Mouse (Mus musculus): ENCODE measurements around the gene Xrn2. TPM values are rescaled to one million over a fixed set of nuclear protein-coding genes. Genes with fewer than 3 reads are reported as not detected.

Xrn2 gene
- polyA plus RNA-seq, 1 experiment, result 35.1 TPM

GRCm38 (mm10) chr2:147033065-147033464, 20.3 kb downstream of the Xrn2 start:
- TF ChIP-seq CTCF (IDR thresholded peaks at IDR 0.05; ENCODE audit: borderline replicate concordance, control insufficient read depth, extremely low read depth, insufficient read depth, low read length, poor library complexity) (no peak), POLR2A (IDR thresholded peaks at IDR 0.05; ENCODE audit: control insufficient read depth, extremely low read depth, insufficient read depth, low read length, poor library complexity) (no peak)
- peaks cover 68% of the 10 kb centered on the region for H3K36me3 ChIP-seq (ENCODE audit: control insufficient read depth, insufficient read depth, low read length)
- no peaks in the 10 kb centered on the region for H3K27me3 ChIP-seq (ENCODE audit: control insufficient read depth, insufficient read depth, low read length)
- H3K4me3 ChIP-seq (ENCODE audit: control insufficient read depth, insufficient read depth, low read length), result no peak overlapping the region
- H3K27ac ChIP-seq (ENCODE audit: control insufficient read depth, insufficient read depth, low read length), result no peak overlapping the region
- WGBS, result 83% methylated on average over 2 of the region's 2 CpGs
- no peaks in the 10 kb centered on the region for H3K4me1 ChIP-seq (replicated peaks; ENCODE audit: control insufficient read depth, insufficient read depth, low read length)
- DNase-seq, result no peak

- DNase-seq, result no peak
- Histone ChIP-seq H3K27ac (ENCODE audit: control insufficient read depth, insufficient read depth, low read length) (no peak overlapping the region), H3K4me3 (ENCODE audit: control insufficient read depth, insufficient read depth, low read length) (no peak overlapping the region), H3K36me3 (ENCODE audit: control insufficient read depth, insufficient read depth, low read length) (peaks cover 57% of the 10 kb centered on the region), H3K4me1 (replicated peaks; ENCODE audit: control insufficient read depth, insufficient read depth, low read length) (no peaks in the 10 kb centered on the region), H3K27me3 (ENCODE audit: control insufficient read depth, insufficient read depth, low read length) (no peaks in the 10 kb centered on the region)
- 94% methylated on average over 2 of the region's 2 CpGs for WGBS
- TF ChIP-seq CTCF (IDR thresholded peaks at IDR 0.05; ENCODE audit: borderline replicate concordance, control insufficient read depth, extremely low read depth, insufficient read depth, low read length, poor library complexity), result no peak
- no peak for TF ChIP-seq POLR2A (IDR thresholded peaks at IDR 0.05; ENCODE audit: control insufficient read depth, extremely low read depth, insufficient read depth, low read length, poor library complexity)
These were observed 23.1 kb downstream of the Xrn2 start for GRCm38 (mm10) chr2:147035864-147036263.

DNA sequence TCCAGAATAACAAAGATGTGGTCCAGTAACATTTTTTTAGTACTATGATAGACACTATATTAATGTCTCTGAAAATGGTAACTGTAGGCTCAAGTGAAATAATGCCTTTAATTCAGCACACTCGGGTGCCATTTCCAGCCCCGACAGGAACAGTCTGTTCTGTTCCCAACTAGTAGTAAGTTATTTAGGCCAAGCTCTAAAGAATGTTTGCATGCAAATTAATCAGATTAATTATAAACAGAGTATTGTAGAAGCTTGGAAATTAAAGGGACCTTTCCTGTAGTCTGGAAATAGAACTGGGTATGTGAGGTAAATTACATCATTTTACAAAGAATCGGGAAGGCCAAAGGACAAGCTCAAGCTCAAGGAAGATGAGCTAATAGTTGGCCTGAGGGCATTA, 34.3 kb downstream of the Xrn2 start:
- no peak overlapping the region for H3K4me3 ChIP-seq (ENCODE audit: control insufficient read depth, insufficient read depth, low read length)
- no peak for DNase-seq
- TF ChIP-seq POLR2A (IDR thresholded peaks at IDR 0.05; ENCODE audit: control insufficient read depth, extremely low read depth, insufficient read depth, low read length, poor library complexity), result no peak
- no peak for TF ChIP-seq CTCF (IDR thresholded peaks at IDR 0.05; ENCODE audit: borderline replicate concordance, control insufficient read depth, extremely low read depth, insufficient read depth, low read length, poor library complexity)
- no peak overlapping the region for H3K27ac ChIP-seq (ENCODE audit: control insufficient read depth, insufficient read depth, low read length)
- H3K27me3 ChIP-seq (ENCODE audit: control insufficient read depth, insufficient read depth, low read length), result no peaks in the 10 kb centered on the region
- peaks cover 63% of the 10 kb centered on the region for H3K36me3 ChIP-seq (ENCODE audit: control insufficient read depth, insufficient read depth, low read length)
- 97% methylated on average over 3 of the region's 3 CpGs for WGBS
- H3K4me1 ChIP-seq (replicated peaks; ENCODE audit: control insufficient read depth, insufficient read depth, low read length), result no peaks in the 10 kb centered on the region

GRCm38 (mm10) chr2:147053229-147053892, 40.6 kb downstream of the Xrn2 start:
- Histone ChIP-seq H3K27ac (ENCODE audit: control insufficient read depth, insufficient read depth, low read length) (no peak overlapping the region), H3K36me3 (ENCODE audit: control insufficient read depth, insufficient read depth, low read length) (peaks cover 62% of the 10 kb centered on the region), H3K27me3 (ENCODE audit: control insufficient read depth, insufficient read depth, low read length) (no peaks in the 10 kb centered on the region), H3K4me1 (replicated peaks; ENCODE audit: control insufficient read depth, insufficient read depth, low read length) (no peaks in the 10 kb centered on the region), H3K4me3 (ENCODE audit: control insufficient read depth, insufficient read depth, low read length) (no peak overlapping the region)
- WGBS, result 97% methylated on average over 2 of the region's 2 CpGs
- DNase-seq, result no peak
- TF ChIP-seq CTCF (IDR thresholded peaks at IDR 0.05; ENCODE audit: borderline replicate concordance, control insufficient read depth, extremely low read depth, insufficient read depth, low read length, poor library complexity) (no peak), POLR2A (IDR thresholded peaks at IDR 0.05; ENCODE audit: control insufficient read depth, extremely low read depth, insufficient read depth, low read length, poor library complexity) (no peak)

GRCm38 (mm10) chr2:147067480-147068246, 54.9 kb downstream of the Xrn2 start:
- no peak overlapping the region for H3K27ac ChIP-seq (ENCODE audit: control insufficient read depth, insufficient read depth, low read length)
- no peak for TF ChIP-seq POLR2A (IDR thresholded peaks at IDR 0.05; ENCODE audit: control insufficient read depth, extremely low read depth, insufficient read depth, low read length, poor library complexity)
- no peak for TF ChIP-seq CTCF (IDR thresholded peaks at IDR 0.05; ENCODE audit: borderline replicate concordance, control insufficient read depth, extremely low read depth, insufficient read depth, low read length, poor library complexity)
- no peaks in the 10 kb centered on the region for H3K27me3 ChIP-seq (ENCODE audit: control insufficient read depth, insufficient read depth, low read length)
- H3K36me3 ChIP-seq (ENCODE audit: control insufficient read depth, insufficient read depth, low read length), result peaks cover 49% of the 10 kb centered on the region
- H3K4me3 ChIP-seq (ENCODE audit: control insufficient read depth, insufficient read depth, low read length), result no peak overlapping the region
- H3K4me1 ChIP-seq (replicated peaks; ENCODE audit: control insufficient read depth, insufficient read depth, low read length), result no peaks in the 10 kb centered on the region
- no peak for DNase-seq
- 98% methylated on average over 1 of the region's 1 CpGs for WGBS

- TF ChIP-seq CTCF (IDR thresholded peaks at IDR 0.05; ENCODE audit: borderline replicate concordance, control insufficient read depth, extremely low read depth, insufficient read depth, low read length, poor library complexity), result no peak
- Histone ChIP-seq H3K4me1 (replicated peaks; ENCODE audit: control insufficient read depth, insufficient read depth, low read length) (no peaks in the 10 kb centered on the region), H3K27me3 (ENCODE audit: control insufficient read depth, insufficient read depth, low read length) (no peaks in the 10 kb centered on the region), H3K36me3 (ENCODE audit: control insufficient read depth, insufficient read depth, low read length) (peaks cover 41% of the 10 kb centered on the region), H3K4me3 (ENCODE audit: control insufficient read depth, insufficient read depth, low read length) (no peak overlapping the region), H3K27ac (ENCODE audit: control insufficient read depth, insufficient read depth, low read length) (no peak overlapping the region)
- DNase-seq, result no peak
- WGBS, result 95% methylated on average over 1 of the region's 1 CpGs
These were observed 56.3 kb downstream of the Xrn2 start for GRCm38 (mm10) chr2:147069077-147069476.
